Mouse (Mus musculus): ENCODE results near the gene Nucks1.

- no peak for TF ChIP-seq POLR2A (IDR thresholded peaks at IDR 0.05; ENCODE audit: insufficient read length, low read depth)
- TF ChIP-seq MYOD1 (IDR thresholded peaks at IDR 0.05; ENCODE audit: control insufficient read depth in 1 of 3, insufficient read length in 2 of 3, low read depth in 2 of 3), result no peak
- TF ChIP-seq REST (IDR thresholded peaks at IDR 0.05; ENCODE audit: insufficient read depth, insufficient read length), result no peak
- no peak for TF ChIP-seq E2F4 (IDR thresholded peaks at IDR 0.05; ENCODE audit: insufficient read depth)
- no peak for TF ChIP-seq CEBPB (IDR thresholded peaks at IDR 0.05; ENCODE audit: insufficient read depth, poor library complexity, severe bottlenecking)
- no peak for TF ChIP-seq SRF (IDR thresholded peaks at IDR 0.05; ENCODE audit: control insufficient read depth, insufficient read length, low read depth)
- TF ChIP-seq MAX (IDR thresholded peaks at IDR 0.05; ENCODE audit: low read depth), result no peak
- no peak for TF ChIP-seq USF1 (IDR thresholded peaks at IDR 0.05; ENCODE audit: low read depth)
- no peak for TF ChIP-seq TCF3 (IDR thresholded peaks at IDR 0.05; ENCODE audit: insufficient read length, low read depth)
Measured at GRCm38 (mm10) chr1:131867093-131867945, 43.0 kb upstream of the Nucks1 start, which contains the start of gene Rab29.

Measured in myocyte (in vitro differentiated cells).